Mouse (Mus musculus): ENCODE measurements around the gene Ddr1. TPM values are rescaled to one million over a fixed set of nuclear protein-coding genes. Genes with fewer than 3 reads are reported as not detected.

Gene Ddr1
- polyA plus RNA-seq, 1 experiment from 2014 or later: 184 TPM

DNA sequence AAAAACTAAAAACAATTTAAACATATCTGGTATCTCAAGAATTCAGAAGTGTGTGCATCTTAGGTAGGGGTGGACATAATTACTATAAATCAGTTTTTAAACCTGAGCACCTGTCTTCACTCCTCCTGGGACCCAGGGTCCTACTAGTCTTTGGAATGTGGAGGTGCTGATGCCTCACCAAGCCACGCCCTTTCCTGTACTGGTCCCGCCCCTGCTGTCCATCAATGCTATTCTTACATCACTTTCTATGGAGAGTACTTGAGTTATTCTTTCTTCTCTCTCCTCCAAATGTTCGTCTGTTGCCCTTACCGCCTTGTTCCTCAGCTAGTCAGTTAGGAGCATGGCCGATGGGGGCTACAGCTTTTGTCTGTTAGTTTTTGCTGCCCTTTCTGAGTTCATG, 68.1 kb downstream of the Ddr1 start:
- H3K27me3 ChIP-seq (ENCODE audit: insufficient read depth, poor library complexity, severe bottlenecking): peaks cover 14% of the 10 kb centered on the region; the same call in 1 of the 2 replicates
- H3K36me3 ChIP-seq: no peaks in the 10 kb centered on the region
- no peak overlapping the region; the same call in 1 of the 2 replicates for H3K27ac ChIP-seq
- H3K9me3 ChIP-seq: no peaks in the 10 kb centered on the region
- DNase-seq (ENCODE audit: low spot score): no peak
- 38% methylated on average over 5 of the region's 5 CpGs for WGBS
- peaks cover 17% of the 10 kb centered on the region for H3K4me1 ChIP-seq (replicated peaks)
- H3K4me3 ChIP-seq: no peak overlapping the region

DNA sequence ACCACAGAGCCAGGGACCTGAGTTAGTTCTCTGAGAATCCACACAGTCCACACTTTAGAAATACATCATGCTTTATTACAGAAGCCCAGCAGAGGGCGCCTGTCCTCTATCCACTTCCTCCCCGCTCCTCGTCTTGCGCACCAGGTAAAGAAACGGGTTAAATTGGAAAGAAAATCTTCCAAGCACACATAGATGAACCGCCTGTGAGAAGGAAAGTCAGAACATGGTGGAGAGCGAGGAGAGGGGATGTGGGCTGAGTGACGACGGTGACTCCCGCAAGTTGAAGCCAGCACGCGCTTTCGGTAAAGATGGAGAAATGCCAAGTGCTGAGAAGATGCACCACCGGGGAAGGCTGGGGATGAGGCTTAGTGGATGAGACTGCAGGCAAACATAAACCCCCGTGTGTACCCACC, 68.7 kb downstream of the Ddr1 start:
- 4% methylated on average over 15 of the region's 15 CpGs for WGBS
- peaks cover 17% of the 10 kb centered on the region for H3K4me1 ChIP-seq (replicated peaks)
- peak overlapping the region; percentile 47 for H3K4me3 ChIP-seq
- H3K36me3 ChIP-seq: no peaks in the 10 kb centered on the region
- peaks cover 14% of the 10 kb centered on the region; the same call in 1 of the 2 replicates for H3K27me3 ChIP-seq (ENCODE audit: insufficient read depth, poor library complexity, severe bottlenecking)
- no peak overlapping the region for H3K27ac ChIP-seq
- peak; percentile 67 for DNase-seq (ENCODE audit: low spot score)
- H3K9me3 ChIP-seq: no peaks in the 10 kb centered on the region

DNA sequence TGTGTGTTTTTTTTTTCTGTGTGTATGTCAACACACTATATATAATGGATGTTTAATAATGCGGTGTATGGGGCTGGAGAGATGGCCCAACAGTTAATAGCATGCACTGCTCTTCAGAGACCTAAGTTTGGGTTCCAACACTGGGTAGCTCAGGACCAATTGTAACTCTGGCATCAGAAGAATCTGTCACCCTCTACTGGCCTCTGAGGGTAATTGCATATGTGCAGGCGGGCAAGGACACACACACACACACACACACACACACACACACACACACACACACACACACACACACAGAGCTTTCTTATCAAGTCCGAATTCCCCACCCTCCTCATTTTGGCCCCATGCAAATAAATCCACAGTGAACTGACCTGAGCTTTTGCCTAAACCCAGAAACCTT, 69.2 kb downstream of the Ddr1 start:
- H3K27ac ChIP-seq: no peak overlapping the region
- H3K9me3 ChIP-seq: no peaks in the 10 kb centered on the region
- H3K36me3 ChIP-seq: no peaks in the 10 kb centered on the region
- WGBS: 80% methylated on average over 3 of the region's 3 CpGs
- no peak for DNase-seq (ENCODE audit: low spot score)
- peaks cover 14% of the 10 kb centered on the region; the same call in 1 of the 2 replicates for H3K27me3 ChIP-seq (ENCODE audit: insufficient read depth, poor library complexity, severe bottlenecking)
- peaks cover 17% of the 10 kb centered on the region for H3K4me1 ChIP-seq (replicated peaks)
- H3K4me3 ChIP-seq: peak overlapping the region; percentile 47; the same call in 1 of the 2 replicates

DNA sequence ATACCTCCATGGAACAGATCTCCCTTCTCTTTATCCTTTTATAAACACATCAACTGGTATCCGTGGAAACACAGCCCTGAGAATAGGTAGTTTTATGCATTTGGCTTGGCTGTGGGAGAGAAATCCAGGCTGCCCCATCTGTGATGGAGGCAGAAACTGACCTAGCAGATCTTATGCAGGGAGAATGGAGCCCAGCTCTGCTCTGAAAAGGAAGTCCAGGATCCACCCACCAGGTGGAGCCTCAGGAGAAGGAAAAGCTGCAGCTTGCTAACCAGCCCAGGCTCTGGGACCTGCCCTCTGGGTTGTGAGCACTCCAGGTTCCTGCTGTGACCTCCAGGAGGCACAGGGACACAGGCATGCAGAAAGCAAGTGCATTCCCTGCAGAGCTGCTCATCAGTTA, 70.4 kb downstream of the Ddr1 start:
- WGBS: 21% methylated on average over 1 of the region's 1 CpGs
- peaks cover 17% of the 10 kb centered on the region for H3K4me1 ChIP-seq (replicated peaks)

More for the DNA sequence above, 70.4 kb downstream of the Ddr1 start:
- no peak overlapping the region for H3K4me3 ChIP-seq
- H3K9me3 ChIP-seq: no peaks in the 10 kb centered on the region
- peaks cover 14% of the 10 kb centered on the region; the same call in 1 of the 2 replicates for H3K27me3 ChIP-seq (ENCODE audit: insufficient read depth, poor library complexity, severe bottlenecking)
- H3K36me3 ChIP-seq: no peaks in the 10 kb centered on the region
- DNase-seq (ENCODE audit: low spot score): peak; percentile 32
- no peak overlapping the region for H3K27ac ChIP-seq

Other genes starting within 250 kb of the Ddr1 start
- gene H2-Q10, start 234.5 kb downstream of the Ddr1 start, polyA plus RNA-seq (2016; fragmentation: Nextera tagmentation; extraction: Ambion mirVana): 0.17 and 0.21 TPM in 2 replicates
- gene Pou5f1, start 198.6 kb downstream of the Ddr1 start, polyA plus RNA-seq (2016; fragmentation: Nextera tagmentation; extraction: Ambion mirVana): not detected in 2 replicates
- gene Tcf19, start 187.8 kb downstream of the Ddr1 start, polyA plus RNA-seq (2016; fragmentation: Nextera tagmentation; extraction: Ambion mirVana): 54.5 and 57.0 TPM in 2 replicates
- 19.6 and 25.4 TPM in 2 replicates for gene Cchcr1, start 187.5 kb downstream of the Ddr1 start, polyA plus RNA-seq (2016; fragmentation: Nextera tagmentation; extraction: Ambion mirVana)
- gene Psors1c2, start 171.4 kb downstream of the Ddr1 start, polyA plus RNA-seq (2016; fragmentation: Nextera tagmentation; extraction: Ambion mirVana): 1.7 and 2.5 TPM in 2 replicates
- 0.10 TPM in 1 of 2 replicates, not detected in the other for gene Cdsn, start 152.5 kb downstream of the Ddr1 start, polyA plus RNA-seq (2016; fragmentation: Nextera tagmentation; extraction: Ambion mirVana)
- gene 2300002M23Rik, start 137.2 kb downstream of the Ddr1 start, polyA plus RNA-seq (2016; fragmentation: Nextera tagmentation; extraction: Ambion mirVana): not detected in 2 replicates
- gene Sfta2, start 103.1 kb downstream of the Ddr1 start, polyA plus RNA-seq (2016; fragmentation: Nextera tagmentation; extraction: Ambion mirVana): not detected in 2 replicates
- not detected in 2 replicates for gene Gm9573, start 78.0 kb downstream of the Ddr1 start, polyA plus RNA-seq (2016; fragmentation: Nextera tagmentation; extraction: Ambion mirVana)
- gene Mucl3, start 60.9 kb downstream of the Ddr1 start, polyA plus RNA-seq (2016; fragmentation: Nextera tagmentation; extraction: Ambion mirVana): 0.08 and 0.10 TPM in 2 replicates
- 16.7 and 17.4 TPM in 2 replicates for gene Vars2, start 37.0 kb downstream of the Ddr1 start, polyA plus RNA-seq (2016; fragmentation: Nextera tagmentation; extraction: Ambion mirVana)
- gene Gtf2h4, start 30.9 kb downstream of the Ddr1 start, polyA plus RNA-seq (2016; fragmentation: Nextera tagmentation; extraction: Ambion mirVana): 45.7 and 56.5 TPM in 2 replicates
- 3.8 and 4.8 TPM in 2 replicates for gene Ier3, start 117.1 kb upstream of the Ddr1 start, polyA plus RNA-seq (2016; fragmentation: Nextera tagmentation; extraction: Ambion mirVana)
- 58.4 and 63.7 TPM in 2 replicates for gene Flot1, start 118.6 kb upstream of the Ddr1 start, polyA plus RNA-seq (2016; fragmentation: Nextera tagmentation; extraction: Ambion mirVana)
- gene Tubb5, start 133.7 kb upstream of the Ddr1 start, polyA plus RNA-seq (2016; fragmentation: Nextera tagmentation; extraction: Ambion mirVana): 1,604 and 1,655 TPM in 2 replicates
- 18.3 and 20.7 TPM in 2 replicates for gene Mdc1, start 136.9 kb upstream of the Ddr1 start, polyA plus RNA-seq (2016; fragmentation: Nextera tagmentation; extraction: Ambion mirVana)
- 70.1 and 75.9 TPM in 2 replicates for gene Nrm, start 156.7 kb upstream of the Ddr1 start, polyA plus RNA-seq (2016; fragmentation: Nextera tagmentation; extraction: Ambion mirVana)
- 29.6 and 32.2 TPM in 2 replicates for gene Ppp1r18, start 161.0 kb upstream of the Ddr1 start, polyA plus RNA-seq (2016; fragmentation: Nextera tagmentation; extraction: Ambion mirVana)
- gene Dhx16, start 175.2 kb upstream of the Ddr1 start, polyA plus RNA-seq (2016; fragmentation: Nextera tagmentation; extraction: Ambion mirVana): 53.0 and 58.9 TPM in 2 replicates
- gene 2310061I04Rik, start 192.8 kb upstream of the Ddr1 start, polyA plus RNA-seq (2016; fragmentation: Nextera tagmentation; extraction: Ambion mirVana): 27.7 and 29.7 TPM in 2 replicates
- gene Atat1, start 205.5 kb upstream of the Ddr1 start, polyA plus RNA-seq (2016; fragmentation: Nextera tagmentation; extraction: Ambion mirVana): 136 and 227 TPM in 2 replicates
- 75.7 and 88.1 TPM in 2 replicates for gene Mrps18b, start 211.8 kb upstream of the Ddr1 start, polyA plus RNA-seq (2016; fragmentation: Nextera tagmentation; extraction: Ambion mirVana)
- gene Ppp1r10, start 211.8 kb upstream of the Ddr1 start, polyA plus RNA-seq (2016; fragmentation: Nextera tagmentation; extraction: Ambion mirVana): 59.9 and 64.5 TPM in 2 replicates

Data from hindbrain, embryonic 10.5 days (tissue).